Mouse (Mus musculus) lung, adult 2 months (tissue): ENCODE data around the gene Oaf. TPM values are rescaled to one million over a fixed set of nuclear protein-coding genes. Genes with fewer than 3 reads are reported as not detected.
A peak's percentile ranks its signal among the peaks of the same experiment; 100 is the strongest.

ENCODE experiments used
- DNase-seq: peaks from one replicate; pipeline ENCODE4 v3.0.0; 2022
- H3K4me1 ChIP-seq: fragments of 200-500 bp; 2 replicates; pipeline ENCODE4 v1.6.1; 2011; ENCODE audit warnings: low read length; ENCODE audit not compliant: control insufficient read depth, insufficient read depth
- H3K4me3 ChIP-seq: fragments of 200-500 bp; replicated peaks from 2 replicates; pipeline ENCODE3; 2011; ENCODE audit warnings: low read depth, mild to moderate bottlenecking, control low read depth, low read length; ENCODE audit errors: extremely low read depth
- CTCF ChIP-seq: fragments of 200-500 bp; IDR thresholded peaks from 2 replicates; pipeline ENCODE4 v1.5.1; 2011; ENCODE audit warnings: mild to moderate bottlenecking, low read length, control low read depth; ENCODE audit not compliant: insufficient read depth
- POLR2A ChIP-seq: fragments of 200-500 bp; IDR thresholded peaks from 2 replicates; pipeline ENCODE4 v1.6.1; 2011; ENCODE audit warnings: low read depth, mild to moderate bottlenecking, control low read depth, low read length, borderline replicate concordance; ENCODE audit errors: extremely low read depth
- WGBS: fragments of 180-500 bp; shearing (Covaris S2); methylation state at CpG from one replicate; pipeline ENCODE4 v1.1.7; 2018; 5-methylcytosine and 5-hydroxymethylcytosine counted together
- polyA plus RNA-seq: library from polyadenylated mRNA; depleted of rRNA; stranded (reverse); fragments of >200 nt; gene quantifications from 2 replicates; pipeline ENCODE4 v1.2.3, GENCODE M21; 2012; rRNA removed

The Oaf gene
- polyA plus RNA-seq: 9.2 and 10.1 TPM in 2 replicates

DNA sequence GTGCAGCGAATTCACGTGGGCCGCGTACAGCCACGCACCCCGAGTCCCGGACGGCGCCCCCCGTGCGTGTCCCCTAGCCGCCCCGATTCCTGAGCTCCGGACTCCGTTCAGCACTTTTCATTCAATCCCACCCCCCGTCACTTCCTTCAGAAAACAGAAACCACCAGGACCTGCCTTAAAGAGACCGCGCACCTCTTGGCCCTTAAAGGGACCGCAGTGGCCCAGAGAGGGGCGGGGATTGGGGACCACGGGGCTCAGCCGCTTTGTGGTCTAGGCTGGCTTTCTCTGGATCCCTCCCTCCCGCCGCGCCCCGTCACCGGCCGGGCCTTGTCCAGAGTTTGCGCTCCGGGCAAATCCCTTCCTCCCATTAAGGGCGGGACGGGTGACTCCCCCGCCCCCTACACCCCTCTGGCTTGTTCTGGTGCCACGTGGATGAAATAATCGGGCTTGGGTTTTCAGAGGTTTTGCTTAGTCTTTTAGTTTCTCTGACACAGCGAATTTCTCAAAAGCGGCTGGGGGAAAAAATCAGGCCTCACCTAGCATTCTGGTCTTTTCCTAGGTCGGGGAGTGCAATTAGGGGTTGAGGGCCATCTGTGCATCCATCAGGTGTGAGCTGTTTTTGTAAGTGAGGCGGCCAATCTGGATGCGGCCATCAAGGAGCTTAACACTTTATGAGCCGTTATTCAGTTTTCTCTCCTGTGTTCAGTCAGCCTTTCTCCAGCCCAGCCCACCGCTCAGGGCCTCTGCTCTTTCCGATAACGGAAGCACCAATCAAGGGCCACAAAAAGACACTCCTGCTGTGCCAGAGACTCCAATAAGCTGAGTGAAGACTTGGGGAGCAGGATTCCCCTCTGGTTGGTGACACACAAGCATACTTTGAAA, at the start of gene Oaf:
Gene Oaf, minus strand, starts transcription at position 200 of the 882 bp plus-strand sequence.
- WGBS: 7% methylated on average over 44 of the region's 44 CpGs
- no peaks in the 10 kb centered on the region for H3K4me1 ChIP-seq
- peak; percentile 60 for DNase-seq
- H3K4me3 ChIP-seq: peak within 1 kb of the TSS; percentile 70
- no peak for TF ChIP-seq CTCF
- TF ChIP-seq POLR2A: no peak

DNA sequence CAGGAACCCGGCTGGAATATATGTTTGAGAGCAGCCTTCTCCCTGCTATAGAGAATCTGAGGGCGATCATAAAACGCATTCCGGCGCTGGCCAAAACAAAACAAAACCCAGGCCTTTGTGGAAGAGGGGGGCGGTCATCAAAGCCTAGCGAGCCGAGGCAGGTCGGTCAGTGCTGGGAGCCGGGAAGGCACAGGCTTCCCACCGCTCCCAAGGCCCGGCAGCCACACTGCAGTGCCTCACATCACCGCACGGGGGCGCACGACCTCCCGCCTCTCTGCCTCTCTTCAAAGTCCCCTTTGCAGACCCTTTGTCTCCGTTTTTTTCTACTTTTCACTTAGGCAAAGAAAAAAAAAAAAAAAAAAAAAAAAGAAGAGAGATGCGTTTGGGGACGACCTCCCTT, 47.2 kb upstream of the Oaf start:
- whole genome bisulfite sequencing: 8% methylated on average over 20 of the region's 20 CpGs
- peak; percentile 62 for TF ChIP-seq CTCF
- TF ChIP-seq POLR2A: no peak
- no peaks in the 10 kb centered on the region for H3K4me1 ChIP-seq
- DNase-seq: peak; percentile 52
- H3K4me3 ChIP-seq: no peak overlapping the region

- TF ChIP-seq CTCF (no peak), POLR2A (no peak)
- DNase-seq: no peak
- H3K4me1 ChIP-seq: no peaks in the 10 kb centered on the region
- 80% methylated on average over 4 of the region's 4 CpGs for WGBS
- no peak overlapping the region for H3K4me3 ChIP-seq
Observed at GRCm38 (mm10) chr9:43285281-43285680, 45.6 kb upstream of the Oaf start.

DNA sequence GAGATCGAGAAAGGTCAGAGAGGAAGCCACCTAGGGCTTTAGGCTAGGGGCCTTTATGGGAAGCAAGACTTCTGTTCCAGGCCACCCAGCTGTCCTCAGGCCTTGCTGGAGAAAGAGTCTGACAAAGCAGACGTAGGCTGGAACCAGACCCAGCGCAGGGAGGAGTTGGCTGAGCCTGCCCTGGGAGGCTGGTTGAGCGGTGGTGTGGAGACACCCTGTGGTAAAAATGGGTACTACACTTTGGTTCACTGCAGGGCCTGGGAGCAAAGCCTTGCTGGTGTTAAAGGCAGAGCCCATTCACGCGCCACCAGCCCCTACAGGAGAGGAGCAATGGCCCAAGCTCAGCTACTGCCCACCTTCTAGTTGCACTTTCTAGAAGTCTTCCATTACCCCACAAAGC, 44.6 kb upstream of the Oaf start:
- 13% methylated on average over 6 of the region's 6 CpGs for WGBS
- no peak overlapping the region for H3K4me3 ChIP-seq

GRCm38 (mm10) chr9:43273735-43274134, 34.0 kb upstream of the Oaf start:
- Histone ChIP-seq H3K4me1 (no peaks in the 10 kb centered on the region), H3K4me3 (no peak overlapping the region)
- 64% methylated on average over 9 of the region's 9 CpGs for WGBS
- TF ChIP-seq CTCF: no peak
- no peak for TF ChIP-seq POLR2A
- no peak for DNase-seq

More for the DNA sequence above, 44.6 kb upstream of the Oaf start:
- H3K4me1 ChIP-seq: no peaks in the 10 kb centered on the region
- TF ChIP-seq CTCF (peak; percentile 97), POLR2A (no peak)
- DNase-seq: peak; percentile 67

GRCm38 (mm10) chr9:43271761-43272518, 32.2 kb upstream of the Oaf start:
- Histone ChIP-seq H3K4me3 (no peak overlapping the region), H3K4me1 (no peaks in the 10 kb centered on the region)
- DNase-seq: no peak
- TF ChIP-seq POLR2A (no peak), CTCF (no peak)
- WGBS: 73% methylated on average over 14 of the region's 14 CpGs

GRCm38 (mm10) chr9:43270723-43271252, 31.1 kb upstream of the Oaf start:
- DNase-seq: no peak
- no peak overlapping the region for H3K4me3 ChIP-seq
- WGBS: 14% methylated on average over 17 of the region's 17 CpGs

DNA sequence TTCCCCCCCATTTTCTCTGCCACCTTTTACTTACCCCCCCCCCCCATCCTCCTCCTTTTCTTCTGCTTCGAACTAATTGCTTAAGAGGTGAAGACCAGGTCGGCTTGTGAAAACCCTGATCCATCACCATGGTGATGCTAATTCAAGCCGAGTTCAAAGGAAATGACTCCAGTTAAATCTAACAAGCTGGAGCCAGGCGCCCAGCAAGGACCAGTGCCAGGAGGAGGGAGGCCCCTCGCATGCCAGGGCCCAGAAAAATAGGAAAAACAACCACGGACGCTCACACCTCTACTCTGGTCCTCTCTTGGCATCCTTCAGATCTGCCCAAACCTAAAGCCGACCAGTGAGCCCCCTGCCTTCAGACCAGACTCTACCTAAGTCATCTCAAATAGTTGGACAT, 29.5 kb upstream of the Oaf start:
- TF ChIP-seq CTCF (no peak), POLR2A (no peak)
- DNase-seq: no peak

More at GRCm38 (mm10) chr9:43270723-43271252, 31.1 kb upstream of the Oaf start:
- TF ChIP-seq CTCF: no peak
- no peak for TF ChIP-seq POLR2A
- no peaks in the 10 kb centered on the region for H3K4me1 ChIP-seq

GRCm38 (mm10) chr9:43267357-43267756, 27.6 kb upstream of the Oaf start:
- DNase-seq: peak; percentile 13
- TF ChIP-seq POLR2A (no peak), CTCF (peak; percentile 42)
- Histone ChIP-seq H3K4me1 (no peaks in the 10 kb centered on the region; the same call in 1 of the 2 replicates), H3K4me3 (no peak overlapping the region)
- WGBS: 72% methylated on average over 8 of the region's 8 CpGs

More for the DNA sequence above, 29.5 kb upstream of the Oaf start:
- WGBS: 23% methylated on average over 8 of the region's 8 CpGs
- Histone ChIP-seq H3K4me3 (no peak overlapping the region), H3K4me1 (no peaks in the 10 kb centered on the region)
